Mouse (Mus musculus): ENCODE results near the gene Osbpl10. TPM values are rescaled to one million over a fixed set of nuclear protein-coding genes. Genes with fewer than 3 reads are reported as not detected.
"Not testable (repeated sequence)": the region's sequence is repeated elsewhere in the genome, so short reads cannot be mapped to it uniquely, and the experiment has no call there.

Gene Osbpl10
- polyA plus RNA-seq, 1 experiment from 2014 or later: 2.3 TPM

- Histone ChIP-seq H3K27ac (no peak overlapping the region), H3K4me1 (no peaks in the 10 kb centered on the region), H3K9ac (no peak overlapping the region), H3K27me3 (no peaks in the 10 kb centered on the region), H3K36me3 (peaks cover 31% of the 10 kb centered on the region), H3K4me2 (no peak overlapping the region), H3K4me3 (no peak overlapping the region), H3K9me3 (no peaks in the 10 kb centered on the region)
- no peak for ATAC-seq (ENCODE audit: insufficient number of reproducible peaks, insufficient read depth, low FRiP score, low TSS enrichment, low read depth)
- 86% methylated on average over 8 of the region's 8 CpGs for WGBS
Observed at GRCm38 (mm10) chr9:115261456-115261855, 283.1 kb downstream of the Osbpl10 start.

GRCm38 (mm10) chr9:115261896-115262295 lies 283.5 kb downstream of the Osbpl10 start:
- Histone ChIP-seq H3K36me3 (peaks cover 26% of the 10 kb centered on the region), H3K9ac (no peak overlapping the region), H3K27me3 (no peaks in the 10 kb centered on the region), H3K4me2 (no peak overlapping the region), H3K9me3 (no peaks in the 10 kb centered on the region), H3K4me3 (no peak overlapping the region), H3K27ac (no peak overlapping the region), H3K4me1 (no peaks in the 10 kb centered on the region)
- no peak for ATAC-seq (ENCODE audit: insufficient number of reproducible peaks, insufficient read depth, low FRiP score, low TSS enrichment, low read depth)
- 84% methylated on average over 5 of the region's 5 CpGs for WGBS

GRCm38 (mm10) chr9:115271556-115271955 lies 293.2 kb downstream of the Osbpl10 start:
- Histone ChIP-seq H3K4me2 (no peak overlapping the region), H3K27me3 (no peaks in the 10 kb centered on the region), H3K9me3 (no peaks in the 10 kb centered on the region), H3K9ac (no peak overlapping the region), H3K4me3 (no peak overlapping the region), H3K27ac (no peak overlapping the region), H3K36me3 (peaks cover 35% of the 10 kb centered on the region), H3K4me1 (no peaks in the 10 kb centered on the region)
- ATAC-seq (ENCODE audit: insufficient number of reproducible peaks, insufficient read depth, low FRiP score, low TSS enrichment, low read depth): no peak
- WGBS: 92% methylated on average over 3 of the region's 3 CpGs

DNA sequence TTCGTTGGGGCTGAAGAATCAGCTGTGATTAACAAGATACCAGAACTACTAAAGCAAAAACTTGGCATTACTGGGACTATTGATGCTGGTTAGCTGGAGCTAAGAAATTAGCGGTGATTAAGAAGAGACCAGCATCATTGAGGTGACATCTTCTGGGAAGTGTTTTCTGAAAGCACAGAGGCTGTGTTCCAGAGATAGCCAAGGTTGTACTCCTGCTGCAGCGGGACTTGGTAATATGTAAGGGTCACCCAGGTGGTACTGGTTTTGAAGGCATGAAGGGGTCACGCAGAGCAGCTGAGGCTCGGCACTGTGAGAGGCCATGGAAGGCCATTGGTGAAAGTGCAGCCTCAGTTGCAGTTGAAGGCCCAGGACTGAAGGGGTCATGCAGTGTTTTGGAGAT lies 294.1 kb downstream of the Osbpl10 start:
- peaks cover 38% of the 10 kb centered on the region for H3K36me3 ChIP-seq
- H3K9ac ChIP-seq; H3K4me2 ChIP-seq; H3K4me3 ChIP-seq; ATAC-seq (ENCODE audit: insufficient number of reproducible peaks, insufficient read depth, low FRiP score, low TSS enrichment, low read depth); H3K27ac ChIP-seq; H3K4me1 ChIP-seq; H3K9me3 ChIP-seq; H3K27me3 ChIP-seq: not testable (repeated sequence)
- 89% methylated on average over 5 of the region's 5 CpGs for WGBS

DNA sequence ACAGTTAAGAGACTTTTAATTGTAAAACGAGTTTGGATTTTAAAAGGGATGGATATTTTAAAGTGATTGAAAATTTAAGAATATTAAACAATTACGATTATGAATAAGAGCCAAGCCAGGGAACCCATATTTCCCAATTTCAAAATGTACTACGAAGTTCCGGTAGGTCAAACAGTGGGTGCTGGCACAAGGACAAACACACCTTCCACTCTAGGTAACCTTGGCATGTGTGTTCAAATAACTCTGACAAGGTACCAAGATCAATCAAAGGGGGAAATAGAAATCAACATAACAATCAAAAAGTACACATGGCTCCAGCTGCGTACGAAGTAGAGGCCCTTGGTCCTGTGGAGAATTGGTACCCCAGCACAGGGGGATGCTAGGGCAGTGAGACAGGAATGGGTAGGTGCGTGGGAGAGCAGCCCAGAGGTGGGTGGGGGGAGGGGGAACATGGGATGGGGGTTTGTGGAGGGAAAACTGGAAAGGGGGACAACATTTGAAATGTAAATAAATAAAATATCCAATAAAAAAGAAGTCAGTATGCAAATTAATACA lies 294.8 kb downstream of the Osbpl10 start:
- H3K9me3 ChIP-seq: no peaks in the 10 kb centered on the region
- H3K27me3 ChIP-seq: no peaks in the 10 kb centered on the region
- no peak for ATAC-seq (ENCODE audit: insufficient number of reproducible peaks, insufficient read depth, low FRiP score, low TSS enrichment, low read depth)
- no peak overlapping the region for H3K4me3 ChIP-seq
- H3K4me2 ChIP-seq: no peak overlapping the region
- H3K9ac ChIP-seq: no peak overlapping the region
- H3K4me1 ChIP-seq: no peaks in the 10 kb centered on the region
- H3K36me3 ChIP-seq: peaks cover 39% of the 10 kb centered on the region
- WGBS: 95% methylated on average over 7 of the region's 7 CpGs
- H3K27ac ChIP-seq: no peak overlapping the region

GRCm38 (mm10) chr9:115274806-115275205 lies 296.4 kb downstream of the Osbpl10 start:
- H3K4me2 ChIP-seq: no peak overlapping the region
- H3K9me3 ChIP-seq: no peaks in the 10 kb centered on the region
- H3K4me3 ChIP-seq: no peak overlapping the region
- H3K27ac ChIP-seq: no peak overlapping the region
- no peaks in the 10 kb centered on the region for H3K4me1 ChIP-seq
- no peak overlapping the region for H3K9ac ChIP-seq
- no peak for ATAC-seq (ENCODE audit: insufficient number of reproducible peaks, insufficient read depth, low FRiP score, low TSS enrichment, low read depth)
- no peaks in the 10 kb centered on the region for H3K27me3 ChIP-seq
- H3K36me3 ChIP-seq: peaks cover 54% of the 10 kb centered on the region
- WGBS: 90% methylated on average over 6 of the region's 6 CpGs

DNA sequence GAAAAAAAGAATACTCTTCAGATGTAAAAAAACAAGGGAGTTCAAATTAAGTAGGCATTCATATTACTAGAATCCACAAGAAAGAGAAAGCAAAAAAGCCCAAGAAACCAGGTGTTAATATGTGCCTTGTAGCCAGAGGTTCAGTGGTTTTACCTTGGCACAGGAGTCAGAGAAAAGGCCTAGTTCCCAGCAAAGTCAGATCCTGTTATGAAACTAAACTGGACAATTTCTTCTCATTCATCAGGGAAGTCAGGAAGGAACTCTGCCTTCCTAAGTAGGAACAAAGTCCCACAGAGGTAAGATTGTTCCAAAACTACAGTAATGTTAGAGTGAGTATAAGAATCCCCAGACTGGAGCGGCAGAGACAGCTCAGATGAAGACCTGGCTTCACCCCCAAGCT lies 300.3 kb downstream of the Osbpl10 start:
- H3K4me3 ChIP-seq: no peak overlapping the region
- H3K9me3 ChIP-seq: no peaks in the 10 kb centered on the region
- no peak for ATAC-seq (ENCODE audit: insufficient number of reproducible peaks, insufficient read depth, low FRiP score, low TSS enrichment, low read depth)
- no peak overlapping the region for H3K27ac ChIP-seq
- H3K4me1 ChIP-seq: no peaks in the 10 kb centered on the region
- no peak overlapping the region for H3K9ac ChIP-seq
- H3K36me3 ChIP-seq: peaks cover 45% of the 10 kb centered on the region
- 98% methylated on average over 1 of the region's 1 CpGs for WGBS
- H3K4me2 ChIP-seq: no peak overlapping the region
- H3K27me3 ChIP-seq: no peaks in the 10 kb centered on the region

Other genes with a start within 250 kb of the Osbpl10 start
- 32.6 and 38.3 TPM in 2 replicates for gene Cmtm6, start 247.5 kb upstream of the Osbpl10 start, polyA plus RNA-seq (2015; fragmentation: Nextera tagmentation; extraction: Ambion mirVana)
- 104 and 114 TPM in 2 replicates for gene Cmtm7, start 196.7 kb upstream of the Osbpl10 start, polyA plus RNA-seq (2015; fragmentation: Nextera tagmentation; extraction: Ambion mirVana)
- gene Cmtm8, start 134.4 kb upstream of the Osbpl10 start, polyA plus RNA-seq (2015; fragmentation: Nextera tagmentation; extraction: Ambion mirVana): 13.2 and 19.2 TPM in 2 replicates
- 10.6 and 10.8 TPM in 2 replicates for gene Gpd1l, start 44.6 kb upstream of the Osbpl10 start, polyA plus RNA-seq (2015; fragmentation: Nextera tagmentation; extraction: Ambion mirVana)
- gene Rps27rt, start 4.2 kb downstream of the Osbpl10 start, polyA plus RNA-seq (2015; fragmentation: Nextera tagmentation; extraction: Ambion mirVana): 519 and 954 TPM in 2 replicates

Measured in embryonic facial prominence, embryonic 13.5 days (tissue).